Mouse (Mus musculus): ENCODE data around the gene Ypel2. TPM values are rescaled to one million over a fixed set of nuclear protein-coding genes. Genes with fewer than 3 reads are reported as not detected.

Gene Ypel2
- total and polyA plus RNA-seq, 3 experiments: 1.5 to 8.2 (median 7.0) TPM

DNA sequence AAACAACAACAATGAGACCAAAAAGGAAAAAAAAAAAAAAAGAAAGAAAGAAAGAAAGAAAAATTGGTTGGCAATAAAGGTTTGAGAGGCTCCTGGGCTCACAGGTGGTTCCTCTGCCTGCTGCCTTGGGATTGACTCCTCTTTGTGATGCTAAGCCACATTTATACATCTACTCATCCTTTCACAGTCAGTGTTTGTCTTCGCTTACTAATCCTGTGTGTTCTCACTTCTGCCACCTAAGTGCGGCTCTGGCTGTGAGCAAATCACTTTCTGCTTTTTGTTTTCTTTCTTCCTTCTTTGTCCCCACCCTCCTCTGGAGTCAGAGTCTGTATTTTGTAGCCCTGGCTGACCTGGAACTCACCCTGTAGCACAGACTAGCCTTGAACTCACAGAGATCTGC, 2.8 kb upstream of the Ypel2 start:
- TF ChIP-seq GATA2 (IDR thresholded peaks at IDR 0.05; ENCODE audit: borderline replicate concordance, low read depth, low read length): no peak
- TF ChIP-seq GATA1 (IDR thresholded peaks at IDR 0.05; ENCODE audit: borderline replicate concordance, low read length): no peak
- no peak for TF ChIP-seq CTCF (IDR thresholded peaks at IDR 0.05; ENCODE audit: low read depth, low read length)
- no peak for TF ChIP-seq TAL1 (conservative IDR thresholded peaks at IDR 0.05; ENCODE audit: low read depth, low read length)
- no peak for TF ChIP-seq POLR2AphosphoS5 (IDR thresholded peaks at IDR 0.05; ENCODE audit: insufficient replicate concordance, low read depth, low read length)
- Histone ChIP-seq H3K9me3 (replicated peaks) (no peaks in the 10 kb centered on the region), H3K4me1 (ENCODE audit: insufficient read depth, low read depth, low read length) (peaks cover 32% of the 10 kb centered on the region), H3K36me3 (replicated peaks) (no peaks in the 10 kb centered on the region), H3K27me3 (ENCODE audit: insufficient read depth, low read length) (peaks cover 21% of the 10 kb centered on the region), H3K4me3 (ENCODE audit: low read depth, low read length) (no peak overlapping the region)
- DNase-seq (ENCODE audit: low spot score): no peak
- ATAC-seq (ENCODE audit: extremely low read depth, insufficient number of reproducible peaks, low FRiP score, poor library complexity, severe bottlenecking): no peak

GRCm38 (mm10) chr11:86995625-86996221, 2.2 kb upstream of the Ypel2 start:
- Histone ChIP-seq H3K27me3 (ENCODE audit: insufficient read depth, low read length) (peaks cover 21% of the 10 kb centered on the region), H3K36me3 (replicated peaks) (no peaks in the 10 kb centered on the region), H3K4me1 (ENCODE audit: insufficient read depth, low read depth, low read length) (peaks cover 32% of the 10 kb centered on the region), H3K4me3 (ENCODE audit: low read depth, low read length) (no peak overlapping the region), H3K9me3 (replicated peaks) (no peaks in the 10 kb centered on the region)
- TF ChIP-seq POLR2AphosphoS5 (IDR thresholded peaks at IDR 0.05; ENCODE audit: insufficient replicate concordance, low read depth, low read length) (no peak), CTCF (IDR thresholded peaks at IDR 0.05; ENCODE audit: low read depth, low read length) (peak; percentile 45; the same call in 1 of the 2 replicates), GATA1 (IDR thresholded peaks at IDR 0.05; ENCODE audit: borderline replicate concordance, low read length) (no peak), TAL1 (conservative IDR thresholded peaks at IDR 0.05; ENCODE audit: low read depth, low read length) (no peak)
- DNase-seq (ENCODE audit: low spot score) (peak; percentile 21), ATAC-seq (ENCODE audit: extremely low read depth, insufficient number of reproducible peaks, low FRiP score, poor library complexity, severe bottlenecking) (no peak)

- Histone ChIP-seq H3K4me3 (ENCODE audit: low read depth, low read length) (no peak overlapping the region), H3K4me1 (ENCODE audit: insufficient read depth, low read depth, low read length) (peaks cover 32% of the 10 kb centered on the region), H3K9me3 (replicated peaks) (no peaks in the 10 kb centered on the region), H3K36me3 (replicated peaks) (no peaks in the 10 kb centered on the region), H3K27me3 (ENCODE audit: insufficient read depth, low read length) (peaks cover 21% of the 10 kb centered on the region)
- ATAC-seq (ENCODE audit: extremely low read depth, insufficient number of reproducible peaks, low FRiP score, poor library complexity, severe bottlenecking) (no peak), DNase-seq (ENCODE audit: low spot score) (no peak)
- no peak for TF ChIP-seq GATA1 (IDR thresholded peaks at IDR 0.05; ENCODE audit: borderline replicate concordance, low read length)
- TF ChIP-seq CTCF (IDR thresholded peaks at IDR 0.05; ENCODE audit: low read depth, low read length): no peak
- TF ChIP-seq POLR2AphosphoS5 (IDR thresholded peaks at IDR 0.05; ENCODE audit: insufficient replicate concordance, low read depth, low read length): no peak
- TF ChIP-seq TAL1 (conservative IDR thresholded peaks at IDR 0.05; ENCODE audit: low read depth, low read length): no peak
- no peak for TF ChIP-seq GATA2 (IDR thresholded peaks at IDR 0.05; ENCODE audit: borderline replicate concordance, low read depth, low read length)
These were observed 1.5 kb upstream of the Ypel2 start for GRCm38 (mm10) chr11:86994791-86995624.

- ATAC-seq (ENCODE audit: extremely low read depth, insufficient number of reproducible peaks, low FRiP score, poor library complexity, severe bottlenecking) (no peak), DNase-seq (ENCODE audit: low spot score) (no peak)
- Histone ChIP-seq H3K36me3 (replicated peaks) (no peaks in the 10 kb centered on the region), H3K4me3 (ENCODE audit: low read depth, low read length) (no peak overlapping the region; the same call in 1 of the 2 replicates), H3K9me3 (replicated peaks) (no peaks in the 10 kb centered on the region), H3K4me1 (ENCODE audit: insufficient read depth, low read depth, low read length) (peaks cover 32% of the 10 kb centered on the region), H3K27me3 (ENCODE audit: insufficient read depth, low read length) (peaks cover 24% of the 10 kb centered on the region)
- TF ChIP-seq GATA1 (IDR thresholded peaks at IDR 0.05; ENCODE audit: borderline replicate concordance, low read length): no peak
- TF ChIP-seq TAL1 (conservative IDR thresholded peaks at IDR 0.05; ENCODE audit: low read depth, low read length): no peak
- TF ChIP-seq POLR2AphosphoS5 (IDR thresholded peaks at IDR 0.05; ENCODE audit: insufficient replicate concordance, low read depth, low read length): no peak
- no peak for TF ChIP-seq GATA2 (IDR thresholded peaks at IDR 0.05; ENCODE audit: borderline replicate concordance, low read depth, low read length)
- TF ChIP-seq CTCF (IDR thresholded peaks at IDR 0.05; ENCODE audit: low read depth, low read length): no peak
These were observed 823 bp upstream of the Ypel2 start for GRCm38 (mm10) chr11:86994330-86994729.

- Histone ChIP-seq H3K4me1 (ENCODE audit: insufficient read depth, low read depth, low read length) (peaks cover 32% of the 10 kb centered on the region), H3K27me3 (ENCODE audit: insufficient read depth, low read length) (peaks cover 24% of the 10 kb centered on the region), H3K4me3 (ENCODE audit: low read depth, low read length) (peak overlapping the region; percentile 86), H3K9me3 (replicated peaks) (no peaks in the 10 kb centered on the region), H3K36me3 (replicated peaks) (no peaks in the 10 kb centered on the region)
- ATAC-seq (ENCODE audit: extremely low read depth, insufficient number of reproducible peaks, low FRiP score, poor library complexity, severe bottlenecking): no peak
- no peak for DNase-seq (ENCODE audit: low spot score)
- no peak for TF ChIP-seq POLR2AphosphoS5 (IDR thresholded peaks at IDR 0.05; ENCODE audit: insufficient replicate concordance, low read depth, low read length)
These were observed 982 bp downstream of the Ypel2 start for GRCm38 (mm10) chr11:86992461-86992988.

DNA sequence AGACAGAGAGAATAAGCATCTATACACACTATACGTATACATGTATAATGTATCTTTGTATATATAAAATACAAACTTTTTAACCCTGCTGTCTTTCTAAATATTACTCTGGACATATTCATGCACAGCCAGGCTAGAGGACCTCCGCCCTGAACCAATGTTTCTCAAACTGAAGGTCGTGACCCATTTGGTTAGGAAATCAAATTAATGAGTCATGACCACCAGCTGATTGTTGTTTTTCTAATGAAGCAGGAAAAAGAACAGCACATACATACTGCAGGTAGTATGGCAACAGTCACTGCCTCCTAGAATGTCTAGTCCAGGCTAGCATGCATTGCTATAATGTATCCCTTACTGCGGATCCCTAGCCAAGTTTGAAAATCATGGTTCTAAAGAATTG, 2.3 kb downstream of the Ypel2 start:
- TF ChIP-seq CTCF (IDR thresholded peaks at IDR 0.05; ENCODE audit: low read depth, low read length) (no peak), GATA1 (IDR thresholded peaks at IDR 0.05; ENCODE audit: borderline replicate concordance, low read length) (no peak), TAL1 (conservative IDR thresholded peaks at IDR 0.05; ENCODE audit: low read depth, low read length) (no peak), POLR2AphosphoS5 (IDR thresholded peaks at IDR 0.05; ENCODE audit: insufficient replicate concordance, low read depth, low read length) (no peak), GATA2 (IDR thresholded peaks at IDR 0.05; ENCODE audit: borderline replicate concordance, low read depth, low read length) (no peak)
- peaks cover 32% of the 10 kb centered on the region for H3K4me1 ChIP-seq (ENCODE audit: insufficient read depth, low read depth, low read length)
- no peak for ATAC-seq (ENCODE audit: extremely low read depth, insufficient number of reproducible peaks, low FRiP score, poor library complexity, severe bottlenecking)

More for the DNA sequence above, 2.3 kb downstream of the Ypel2 start:
- Histone ChIP-seq H3K27me3 (ENCODE audit: insufficient read depth, low read length) (peaks cover 23% of the 10 kb centered on the region), H3K36me3 (replicated peaks) (no peaks in the 10 kb centered on the region), H3K9me3 (replicated peaks) (no peaks in the 10 kb centered on the region), H3K4me3 (ENCODE audit: low read depth, low read length) (no peak overlapping the region)
- DNase-seq (ENCODE audit: low spot score): no peak

Measured in G1E (cell line).